Mouse (Mus musculus) liver, embryonic 13.5 days (tissue): ENCODE results near the gene Il13. TPM values are rescaled to one million over a fixed set of nuclear protein-coding genes. Genes with fewer than 3 reads are reported as not detected.

ENCODE experiments used
- ATAC-seq: fragments of 200-750 bp; cut with Nextera tagmentation; 2 replicates; pipeline ENCODE4 v1.8.0; 2017; ENCODE audit warnings: low read depth, mild to moderate bottlenecking, moderate number of reproducible peaks, moderate library complexity
- DNase-seq: peaks from one replicate; pipeline ENCODE4 v3.0.0; 2022
- H3K27ac ChIP-seq: fragments of 300-500 bp; sonication (generic); 2 replicates; pipeline ENCODE4 v1.5.1; 2015; ENCODE audit warnings: moderate library complexity, mild to moderate bottlenecking, inconsistent platforms
- H3K27me3 ChIP-seq: fragments of 300-500 bp; sonication (generic); 2 replicates; pipeline ENCODE4 v1.6.1; 2015; ENCODE audit warnings: mild to moderate bottlenecking, inconsistent platforms
- H3K36me3 ChIP-seq: fragments of 300-500 bp; sonication (generic); 2 replicates; pipeline ENCODE4 v1.6.1; 2015; ENCODE audit warnings: mild to moderate bottlenecking, inconsistent platforms
- H3K4me1 ChIP-seq: fragments of 300-500 bp; sonication (generic); replicated peaks from 2 replicates; pipeline ENCODE4 v1.6.1; 2015; ENCODE audit warnings: inconsistent platforms
- H3K4me2 ChIP-seq: fragments of 300-500 bp; sonication (generic); 2 replicates; pipeline ENCODE4 v1.6.1; 2015; ENCODE audit warnings: inconsistent platforms, mild to moderate bottlenecking, moderate library complexity
- H3K4me3 ChIP-seq: fragments of 300-500 bp; sonication (generic); replicated peaks from 2 replicates; pipeline ENCODE4 v1.5.1; 2015; ENCODE audit warnings: mild to moderate bottlenecking, inconsistent platforms
- H3K9ac ChIP-seq: fragments of 300-500 bp; sonication (generic); 2 replicates; pipeline ENCODE4 v1.6.1; 2015; ENCODE audit warnings: mild to moderate bottlenecking, inconsistent platforms
- H3K9me3 ChIP-seq: fragments of 300-500 bp; sonication (generic); replicated peaks from 2 replicates; pipeline ENCODE4 v1.6.1; 2016; ENCODE audit warnings: inconsistent platforms
- WGBS: fragments of 180-500 bp; shearing (Covaris S2); methylation state at CpG from one replicate; pipeline ENCODE4 v1.1.7; 2015; ENCODE audit not compliant: insufficient replicate concordance; 5-methylcytosine and 5-hydroxymethylcytosine counted together
- polyA plus RNA-seq: library from polyadenylated mRNA; unstranded; fragments of >200 nt; fragmentation: Nextera tagmentation; extraction: Ambion mirVana; gene quantifications from 2 replicates; pipeline ENCODE4 v1.2.1, GENCODE M21; 2015

Gene Il13
- not detected in 2 replicates for polyA plus RNA-seq

DNA sequence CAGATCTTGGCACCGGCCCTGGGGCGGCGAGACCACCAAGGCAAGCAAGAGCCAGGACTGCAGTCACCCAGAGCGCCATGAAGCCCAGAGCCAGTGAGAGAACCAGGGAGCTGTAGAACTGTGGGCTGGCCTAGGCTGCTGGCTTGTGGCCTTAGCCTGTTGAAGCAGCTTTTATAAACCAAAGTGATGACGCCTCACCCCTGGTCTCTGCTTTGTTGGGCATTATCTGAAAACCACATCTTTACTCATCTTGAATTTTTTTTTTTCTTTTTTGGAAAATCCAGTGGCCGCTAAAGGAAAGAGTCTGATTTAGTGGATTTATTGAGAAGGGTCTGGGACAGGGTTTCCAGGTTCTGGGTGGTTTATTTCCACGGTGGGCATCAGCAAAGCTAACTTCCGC, at the start of gene Il13:
Il13 (minus strand) TSS at position 147 of the 400 bp plus-strand sequence.
- no peak within 1 kb of the TSS for H3K4me3 ChIP-seq
- H3K9me3 ChIP-seq, result no peaks in the 10 kb centered on the region
- ATAC-seq (no peak), DNase-seq (no peak)
- WGBS, result 70% methylated on average over 8 of the region's 8 CpGs
- H3K27me3 ChIP-seq, result peaks cover 27% of the 10 kb centered on the region
- no peak within 1 kb of the TSS for H3K9ac ChIP-seq
- H3K4me2 ChIP-seq, result no peak within 1 kb of the TSS
- peaks cover 30% of the 10 kb centered on the region for H3K4me1 ChIP-seq
- no peak within 1 kb of the TSS for H3K27ac ChIP-seq
- no peaks in the 10 kb centered on the region for H3K36me3 ChIP-seq

DNA sequence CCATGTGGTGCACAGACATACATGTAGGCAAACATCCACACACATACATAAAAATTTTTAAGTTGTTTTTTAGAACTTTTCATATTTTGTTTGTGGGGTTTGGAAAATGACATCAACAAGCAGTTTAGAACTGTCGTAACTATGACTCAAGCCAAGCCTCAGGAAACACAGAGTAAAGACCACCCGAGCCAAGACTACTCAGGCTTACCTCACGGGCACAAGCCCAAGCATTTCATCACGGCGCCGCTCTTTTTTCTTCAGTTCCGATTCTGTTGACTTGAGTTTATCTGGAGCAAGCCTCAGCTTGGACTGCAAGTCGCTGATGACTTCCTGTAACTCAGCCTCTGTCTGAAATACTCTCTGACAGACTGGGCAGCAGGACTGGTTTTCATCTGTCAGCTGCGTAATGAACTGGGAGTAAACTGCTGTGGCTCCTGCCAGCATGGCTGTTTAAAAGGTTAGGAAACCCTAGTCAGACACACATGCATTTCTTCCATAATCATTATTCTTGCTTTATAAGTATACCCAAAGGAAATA, 48.6 kb upstream of the Il13 start:
- WGBS, result 84% methylated on average over 9 of the region's 9 CpGs
- ATAC-seq (no peak), DNase-seq (no peak)
- Histone ChIP-seq H3K9me3 (no peaks in the 10 kb centered on the region), H3K4me2 (no peak overlapping the region), H3K4me1 (no peaks in the 10 kb centered on the region), H3K9ac (no peak overlapping the region), H3K27me3 (no peaks in the 10 kb centered on the region), H3K4me3 (no peak overlapping the region), H3K27ac (no peak overlapping the region), H3K36me3 (peaks cover 75% of the 10 kb centered on the region)

DNA sequence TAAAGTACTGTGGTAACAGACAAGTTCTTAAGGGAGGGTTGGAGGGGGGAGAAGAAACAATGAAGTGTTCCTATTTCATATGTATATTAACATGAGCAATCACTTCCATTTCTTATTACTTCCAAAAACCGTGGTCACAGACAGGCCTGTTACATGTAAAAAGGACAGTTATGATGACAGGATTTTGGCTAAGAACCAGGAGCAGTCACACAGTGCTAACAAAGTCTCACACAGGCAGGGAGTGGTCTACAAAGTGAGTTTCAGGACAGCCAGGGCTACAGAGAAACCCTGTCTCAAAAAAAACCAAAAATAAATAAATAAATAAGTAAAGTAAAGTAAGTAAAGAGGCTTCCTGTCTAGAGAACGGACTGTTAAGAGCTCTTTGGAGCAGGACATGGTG, 47.7 kb upstream of the Il13 start:
- DNase-seq, result no peak
- peaks cover 76% of the 10 kb centered on the region for H3K36me3 ChIP-seq

DNA sequence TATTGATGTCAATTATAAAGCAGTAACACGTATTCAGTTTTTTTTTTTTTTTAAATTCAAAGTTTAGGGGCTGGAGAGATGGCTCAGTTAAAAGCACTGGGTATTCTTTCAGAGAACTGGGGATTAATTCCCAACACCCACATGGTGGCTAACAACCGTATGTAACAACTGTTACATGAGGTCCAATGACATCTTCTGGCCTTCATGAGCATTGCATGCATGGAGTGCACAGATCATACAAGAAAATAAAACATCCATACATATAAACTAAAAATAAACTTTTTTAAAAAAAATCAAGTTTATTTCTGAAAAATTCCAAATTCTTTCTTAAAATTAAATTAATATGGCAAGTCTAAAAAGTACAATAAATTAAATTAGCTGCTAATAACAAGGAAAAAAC, 47.2 kb upstream of the Il13 start:
- WGBS, result 80% methylated on average over 2 of the region's 2 CpGs
- H3K9me3 ChIP-seq, result no peaks in the 10 kb centered on the region

More for the DNA sequence above, 47.7 kb upstream of the Il13 start:
- H3K27me3 ChIP-seq, result no peaks in the 10 kb centered on the region
- no peak overlapping the region for H3K9ac ChIP-seq
- no peak overlapping the region for H3K27ac ChIP-seq
- ATAC-seq, result no peak
- H3K4me3 ChIP-seq, result no peak overlapping the region
- no peaks in the 10 kb centered on the region for H3K4me1 ChIP-seq
- no peaks in the 10 kb centered on the region for H3K9me3 ChIP-seq
- WGBS, result 83% methylated on average over 2 of the region's 2 CpGs
- no peak overlapping the region for H3K4me2 ChIP-seq

DNA sequence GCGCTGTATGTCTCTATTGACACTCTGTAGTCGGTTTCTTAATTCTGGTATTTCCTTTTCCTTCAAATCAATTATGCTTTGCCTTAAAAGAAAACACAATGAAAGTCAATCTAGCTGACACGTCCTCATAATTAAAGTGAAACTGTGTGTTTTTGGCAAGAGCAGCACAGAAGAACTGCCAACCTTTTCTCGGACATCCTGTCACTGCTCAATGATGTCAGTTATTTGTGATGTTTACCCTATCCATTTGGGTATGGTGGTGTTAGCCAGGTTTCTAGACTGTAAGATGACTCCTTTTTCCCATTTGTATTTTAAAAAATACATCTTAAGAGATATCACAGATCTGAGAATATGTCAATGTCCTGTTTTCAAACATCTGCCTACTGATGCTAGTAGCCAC, 45.6 kb upstream of the Il13 start:
- no peak for DNase-seq
- no peak overlapping the region for H3K4me3 ChIP-seq
- WGBS, result 86% methylated on average over 4 of the region's 4 CpGs
- peaks cover 80% of the 10 kb centered on the region for H3K36me3 ChIP-seq
- H3K27ac ChIP-seq, result no peak overlapping the region
- no peak overlapping the region for H3K9ac ChIP-seq
- H3K9me3 ChIP-seq, result no peaks in the 10 kb centered on the region
- H3K4me1 ChIP-seq, result no peaks in the 10 kb centered on the region
- H3K27me3 ChIP-seq, result no peaks in the 10 kb centered on the region
- no peak overlapping the region for H3K4me2 ChIP-seq
- ATAC-seq, result no peak

More for the DNA sequence above, 47.2 kb upstream of the Il13 start:
- Histone ChIP-seq H3K4me1 (no peaks in the 10 kb centered on the region), H3K36me3 (peaks cover 76% of the 10 kb centered on the region), H3K9ac (no peak overlapping the region), H3K4me3 (no peak overlapping the region), H3K27me3 (no peaks in the 10 kb centered on the region), H3K4me2 (no peak overlapping the region), H3K27ac (no peak overlapping the region)
- ATAC-seq (no peak), DNase-seq (no peak)

DNA sequence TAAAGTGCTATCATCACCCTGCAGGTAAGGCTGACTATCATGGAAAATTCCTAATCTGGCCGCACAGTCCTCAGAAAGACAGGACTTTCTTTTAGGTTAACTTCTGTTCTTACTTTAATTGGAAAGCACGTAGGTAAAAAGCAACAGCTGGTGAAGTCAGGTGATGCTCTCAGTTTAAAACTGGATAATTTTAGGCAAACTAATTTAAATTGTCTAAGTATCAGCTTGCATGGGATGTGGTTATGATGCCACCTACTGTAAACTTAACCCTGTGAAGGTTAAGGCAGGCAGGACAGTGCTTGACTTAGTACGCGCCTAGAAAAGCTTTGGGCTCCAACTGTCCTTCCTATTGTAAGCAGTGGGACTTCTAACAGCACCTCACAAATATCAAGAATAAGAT, 36.9 kb upstream of the Il13 start:
- H3K4me2 ChIP-seq, result no peak overlapping the region
- no peaks in the 10 kb centered on the region for H3K27me3 ChIP-seq
- H3K27ac ChIP-seq, result no peak overlapping the region
- ATAC-seq, result no peak
- H3K4me1 ChIP-seq, result no peaks in the 10 kb centered on the region
- H3K4me3 ChIP-seq, result no peak overlapping the region
- no peak for DNase-seq
- H3K9me3 ChIP-seq, result no peaks in the 10 kb centered on the region
- peaks cover 78% of the 10 kb centered on the region for H3K36me3 ChIP-seq
- no peak overlapping the region for H3K9ac ChIP-seq
- 83% methylated on average over 4 of the region's 4 CpGs for WGBS

DNA sequence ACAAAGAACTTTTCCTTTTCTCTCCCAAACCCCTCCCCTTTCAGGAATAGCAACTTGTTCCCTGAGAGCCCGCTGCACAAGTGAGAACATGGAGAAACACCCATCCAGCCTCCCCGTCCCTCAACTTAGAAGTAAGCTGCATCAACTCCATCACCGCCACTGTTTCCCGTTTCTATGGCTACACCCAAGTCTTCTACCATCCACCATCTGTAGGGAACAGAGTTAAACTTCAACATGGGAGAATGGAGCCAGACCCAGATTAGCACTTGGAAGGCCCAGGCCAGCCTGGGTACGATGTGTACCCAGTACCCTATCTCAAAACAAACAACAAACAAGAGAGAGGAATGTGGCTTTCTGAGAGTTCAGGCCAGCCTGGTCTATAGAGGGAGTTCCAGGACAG, 29.6 kb upstream of the Il13 start:
- no peak overlapping the region for H3K27ac ChIP-seq
- no peak overlapping the region for H3K4me2 ChIP-seq
- no peaks in the 10 kb centered on the region for H3K9me3 ChIP-seq
- H3K4me1 ChIP-seq, result peaks cover 11% of the 10 kb centered on the region
- peaks cover 51% of the 10 kb centered on the region for H3K36me3 ChIP-seq
- WGBS, result 79% methylated on average over 5 of the region's 5 CpGs
- DNase-seq, result no peak
- H3K4me3 ChIP-seq, result no peak overlapping the region
- no peak overlapping the region for H3K9ac ChIP-seq
- ATAC-seq, result no peak
- H3K27me3 ChIP-seq, result no peaks in the 10 kb centered on the region

DNA sequence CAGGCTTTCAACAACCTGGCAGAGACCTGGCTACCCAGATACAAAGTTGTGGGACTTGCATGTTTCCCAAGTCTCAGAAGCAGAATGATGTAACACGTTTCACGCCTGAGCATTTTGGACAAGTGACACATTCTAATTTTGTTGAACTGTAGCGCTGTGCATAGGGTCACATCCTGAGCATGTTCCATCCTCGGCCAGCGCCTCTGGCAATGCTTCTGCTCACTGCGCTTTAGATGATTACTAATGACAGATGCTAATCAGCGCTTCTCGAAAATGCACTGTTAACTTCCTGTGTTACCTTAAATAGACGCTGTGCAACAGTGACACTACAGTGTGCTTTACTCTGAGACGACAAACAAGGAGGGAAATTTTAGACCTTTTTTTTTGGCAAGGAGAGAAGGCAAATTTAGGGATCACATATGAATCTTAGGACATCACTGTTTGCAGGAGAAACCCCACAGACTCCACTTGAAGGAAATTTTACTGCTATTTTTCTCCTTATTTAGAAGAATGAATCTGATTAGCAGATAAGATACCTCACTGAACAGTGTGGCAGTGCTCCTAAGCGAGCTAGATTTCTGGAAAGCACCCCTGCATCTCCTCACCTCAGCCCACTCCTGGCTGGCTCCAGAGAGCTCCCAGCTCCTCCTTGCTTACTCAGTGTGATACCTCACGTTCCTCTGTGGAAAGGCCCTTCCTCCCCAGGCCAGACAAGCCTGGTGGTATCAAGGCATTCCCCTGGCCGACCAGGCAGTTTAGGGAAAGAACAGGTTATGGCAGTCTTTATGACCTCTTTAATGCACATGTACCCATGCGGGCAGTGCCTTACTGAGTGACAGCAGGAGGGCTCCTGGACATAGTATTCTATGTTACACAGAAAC, 28.5 kb upstream of the Il13 start:
- no peaks in the 10 kb centered on the region for H3K27me3 ChIP-seq
- H3K36me3 ChIP-seq, result peaks cover 43% of the 10 kb centered on the region
- no peak for ATAC-seq
- H3K4me1 ChIP-seq, result peaks cover 17% of the 10 kb centered on the region
- no peak overlapping the region for H3K4me3 ChIP-seq
- no peaks in the 10 kb centered on the region for H3K9me3 ChIP-seq
- no peak overlapping the region for H3K4me2 ChIP-seq
- 39% methylated on average over 14 of the region's 14 CpGs for WGBS
- no peak overlapping the region for H3K27ac ChIP-seq
- no peak for DNase-seq
- H3K9ac ChIP-seq, result no peak overlapping the region

DNA sequence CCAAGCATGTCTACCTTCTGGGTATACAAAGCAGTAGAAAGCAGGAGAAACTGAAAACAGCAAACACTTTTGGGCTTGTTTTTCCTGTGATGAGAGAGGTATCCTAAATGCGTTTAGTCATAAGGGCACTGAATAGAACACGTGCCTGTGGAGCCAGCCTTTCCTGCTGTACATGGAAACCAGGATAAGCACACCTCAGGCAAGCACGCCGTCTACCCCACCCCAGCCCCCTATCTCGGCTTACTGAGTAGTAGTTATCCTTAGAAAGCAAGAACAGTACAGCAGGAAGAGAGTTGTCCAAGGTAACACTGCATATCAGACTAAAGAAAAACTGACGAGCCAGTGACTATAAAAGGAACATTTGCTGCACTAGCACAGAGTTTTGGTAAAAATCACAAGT, 23.3 kb upstream of the Il13 start:
- peak; percentile 64 for ATAC-seq
- Histone ChIP-seq H3K9ac (peak overlapping the region; percentile 54; the same call in 1 of the 2 replicates), H3K27ac (peak overlapping the region; percentile 86), H3K36me3 (peaks cover 31% of the 10 kb centered on the region), H3K4me2 (peak overlapping the region; percentile 54), H3K4me1 (peaks cover 44% of the 10 kb centered on the region), H3K9me3 (no peaks in the 10 kb centered on the region), H3K27me3 (no peaks in the 10 kb centered on the region), H3K4me3 (no peak overlapping the region)
- 30% methylated on average over 6 of the region's 6 CpGs for WGBS
- DNase-seq, result peak; percentile 36

DNA sequence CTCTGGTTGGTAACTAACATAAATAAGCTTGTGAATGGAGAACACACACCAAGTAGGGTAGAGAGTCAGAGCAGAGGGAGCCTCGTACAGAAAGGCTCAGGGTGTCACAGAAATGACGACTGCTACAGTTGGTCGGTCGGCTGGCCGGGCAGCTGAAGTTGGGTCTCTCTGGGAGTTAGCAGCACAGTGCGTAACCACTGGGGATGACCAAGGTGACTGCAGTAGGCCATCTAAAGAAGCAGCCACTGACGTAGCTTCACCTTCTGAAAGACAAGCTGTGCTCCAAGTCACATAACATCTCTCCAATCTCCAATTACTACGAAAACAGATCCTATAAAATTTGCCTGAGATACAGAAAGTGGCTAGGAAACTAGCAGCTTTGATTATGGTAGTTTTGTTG, 22.9 kb upstream of the Il13 start:
- Histone ChIP-seq H3K27me3 (no peaks in the 10 kb centered on the region), H3K4me3 (no peak overlapping the region), H3K9me3 (no peaks in the 10 kb centered on the region), H3K36me3 (peaks cover 35% of the 10 kb centered on the region), H3K27ac (peak overlapping the region; percentile 86), H3K9ac (peak overlapping the region; percentile 54; the same call in 1 of the 2 replicates), H3K4me2 (peak overlapping the region; percentile 54), H3K4me1 (peaks cover 40% of the 10 kb centered on the region)
- ATAC-seq (no peak), DNase-seq (no peak)
- 66% methylated on average over 8 of the region's 8 CpGs for WGBS

DNA sequence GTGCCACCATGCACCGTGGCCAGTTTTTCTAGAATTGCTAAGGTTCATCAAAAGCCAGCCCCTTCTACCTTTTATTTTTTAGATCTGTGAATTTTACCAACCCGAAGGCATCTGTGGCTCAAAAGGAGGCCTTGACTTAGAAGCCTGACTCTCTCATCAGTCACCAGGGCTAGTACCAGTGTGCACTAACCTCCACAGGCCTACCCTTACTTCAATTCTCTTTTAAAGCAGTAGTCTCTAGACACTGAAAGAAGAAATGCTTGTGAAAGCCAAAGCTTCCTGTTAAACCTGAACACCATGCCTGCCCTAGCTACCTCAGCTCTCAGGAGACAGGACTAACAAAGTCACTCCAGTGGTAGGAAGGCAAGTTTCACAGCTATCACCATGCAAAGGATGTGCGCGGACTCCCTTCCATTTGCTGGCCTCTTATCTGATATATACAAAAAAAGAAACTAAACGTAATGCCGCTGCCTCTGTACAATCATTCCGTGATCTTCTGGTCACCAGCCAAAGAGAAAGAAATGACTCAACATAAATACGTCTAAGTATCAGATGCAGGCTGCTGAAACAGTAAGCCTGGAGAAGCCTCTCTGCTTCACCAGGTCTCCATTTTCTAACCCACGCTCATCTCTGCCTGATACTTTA, 22.2 kb upstream of the Il13 start:
- Histone ChIP-seq H3K4me2 (peak overlapping the region; percentile 54), H3K27me3 (no peaks in the 10 kb centered on the region), H3K36me3 (peaks cover 42% of the 10 kb centered on the region), H3K27ac (peak overlapping the region; percentile 86), H3K9me3 (no peaks in the 10 kb centered on the region), H3K4me3 (0 out of 2 replicates have a peak overlapping the region, but pooled peaks have one; percentile 19), H3K9ac (peak overlapping the region; percentile 54; the same call in 1 of the 2 replicates), H3K4me1 (peaks cover 40% of the 10 kb centered on the region)
- ATAC-seq (peak; percentile 62), DNase-seq (peak; percentile 30)
- WGBS, result 29% methylated on average over 9 of the region's 9 CpGs
